Mouse (Mus musculus) kidney, adult 9 months (tissue): ENCODE results near the gene Pkp4.
"Not testable (repeated sequence)": the region's sequence is repeated elsewhere in the genome, so short reads cannot be mapped to it uniquely, and the experiment has no call there.

Experiments
- DNase-seq: peaks from one replicate; pipeline ENCODE4 v3.0.0; 2022

Pkp4 gene

DNA sequence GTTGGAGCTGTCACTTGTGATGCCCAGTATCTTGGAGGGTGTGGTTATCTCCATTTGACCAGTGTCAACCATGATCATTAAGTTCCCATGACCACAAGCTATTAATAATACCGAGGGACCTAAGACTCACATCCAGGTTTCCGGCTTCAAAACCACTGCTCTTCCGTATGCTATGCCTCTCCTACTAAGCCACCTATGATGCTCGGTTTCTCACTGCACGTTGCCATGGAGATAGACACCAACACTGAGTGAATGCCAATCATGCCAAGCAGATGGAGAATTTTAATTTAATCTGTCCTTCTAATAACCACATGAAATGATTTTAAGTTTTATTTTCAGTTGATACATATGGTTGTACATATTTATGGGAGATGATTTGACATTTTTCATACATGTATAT, 229.3 kb downstream of the Pkp4 start:
- no peak for DNase-seq

GRCm38 (mm10) chr2:59393177-59393576, 232.5 kb downstream of the Pkp4 start:
- no peak for DNase-seq

GRCm38 (mm10) chr2:59394651-59395050, 234.0 kb downstream of the Pkp4 start:
- no peak for DNase-seq

DNA sequence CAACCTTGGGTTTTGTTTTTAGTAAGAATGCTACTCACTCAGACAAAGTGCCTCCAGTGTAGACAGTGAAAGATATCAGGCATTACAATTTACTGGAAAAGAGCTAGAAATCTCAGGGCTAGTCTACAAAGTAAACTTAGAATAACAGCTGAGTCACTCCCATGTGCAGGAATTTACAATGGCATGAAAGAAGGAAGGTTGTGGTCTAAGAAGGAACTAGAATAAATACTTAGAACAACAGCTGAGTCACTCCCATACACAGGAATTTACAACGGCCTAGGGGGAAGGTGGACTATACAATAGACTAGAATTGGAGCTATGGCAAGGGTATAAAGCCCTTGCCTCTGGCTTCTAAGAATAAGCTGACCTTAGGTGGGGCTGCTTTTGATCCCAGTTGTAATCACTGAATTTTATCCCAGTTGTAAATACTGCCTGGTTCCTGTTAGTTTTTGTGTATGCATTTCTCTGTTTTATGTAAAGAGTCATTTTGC, 234.6 kb downstream of the Pkp4 start:
- DNase-seq: not testable (repeated sequence)

DNA sequence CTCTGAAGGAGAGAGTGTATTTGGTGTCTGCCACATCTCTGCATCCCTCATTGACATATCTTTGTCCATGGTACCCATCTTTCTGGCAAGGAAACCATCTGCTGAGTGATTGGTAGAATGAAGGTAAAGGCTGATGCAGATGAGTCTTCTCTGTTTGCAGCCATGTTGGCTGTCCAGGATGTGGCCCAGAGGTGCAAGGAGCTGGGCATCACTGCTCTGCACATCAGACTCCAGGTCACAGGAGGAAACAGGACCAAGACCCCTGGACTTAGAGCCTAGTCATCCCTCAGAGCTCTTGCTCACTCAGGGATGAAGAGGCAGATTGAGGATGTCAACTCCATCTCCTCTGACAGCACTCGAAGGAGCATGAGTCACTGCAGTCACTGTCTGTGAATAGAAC, 235.9 kb downstream of the Pkp4 start:
- DNase-seq: no peak

- no peak for DNase-seq
These were observed 236.9 kb downstream of the Pkp4 start for GRCm38 (mm10) chr2:59397531-59397930.

DNA sequence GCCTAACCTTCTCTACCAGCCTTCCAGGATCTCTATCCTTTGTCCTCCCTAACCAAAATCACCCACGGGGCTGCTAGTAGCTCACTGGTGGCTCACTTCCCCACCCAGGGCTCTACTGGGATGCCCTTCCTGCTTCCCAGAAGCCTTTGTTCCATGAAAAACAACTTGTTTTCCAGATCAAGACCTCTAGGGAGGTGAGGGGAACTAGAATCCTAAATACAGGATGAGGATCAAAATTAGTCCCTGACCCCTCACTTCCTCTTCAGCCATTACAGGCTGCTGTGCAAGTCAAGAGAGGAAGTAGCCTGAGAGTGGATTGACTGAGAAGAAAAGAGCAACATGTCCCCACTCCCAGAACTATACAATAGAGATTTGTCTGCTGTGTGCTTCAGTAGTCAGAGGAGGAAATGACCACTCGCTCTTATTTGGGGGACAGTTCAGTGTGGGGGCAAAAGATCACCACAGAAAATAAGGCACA, 240.3 kb downstream of the Pkp4 start:
- DNase-seq: peak; percentile 21

DNA sequence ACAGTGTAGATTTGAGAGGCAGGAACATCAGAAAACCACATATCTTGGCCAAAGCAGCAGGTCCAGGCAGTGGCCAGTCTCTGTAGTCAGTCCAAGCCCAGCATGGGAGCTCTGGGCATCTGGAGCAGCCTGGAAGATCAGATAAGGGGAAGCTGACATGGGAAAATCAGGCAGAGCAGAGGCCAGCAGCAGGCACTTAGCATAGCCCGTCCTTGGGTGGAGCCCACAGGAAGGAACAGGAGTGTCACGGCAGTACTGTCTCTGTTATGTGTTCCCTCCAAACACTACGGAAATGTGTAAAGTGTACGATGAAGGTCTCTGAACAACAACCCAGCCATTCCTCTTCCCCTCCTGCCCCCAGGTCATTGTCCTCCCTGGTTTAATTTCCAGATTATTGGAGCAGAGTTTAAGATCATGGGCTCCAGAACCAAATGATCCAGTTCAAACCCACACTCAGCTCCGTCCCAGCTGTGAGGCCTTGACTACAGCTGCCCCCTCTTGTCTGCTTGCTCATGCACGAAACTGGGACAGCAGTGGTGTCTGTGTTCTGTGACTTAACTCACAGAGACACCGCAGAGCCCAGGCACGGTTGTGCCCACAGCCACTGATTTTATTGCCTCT, 241.3 kb downstream of the Pkp4 start:
- DNase-seq: peak; percentile 59

DNA sequence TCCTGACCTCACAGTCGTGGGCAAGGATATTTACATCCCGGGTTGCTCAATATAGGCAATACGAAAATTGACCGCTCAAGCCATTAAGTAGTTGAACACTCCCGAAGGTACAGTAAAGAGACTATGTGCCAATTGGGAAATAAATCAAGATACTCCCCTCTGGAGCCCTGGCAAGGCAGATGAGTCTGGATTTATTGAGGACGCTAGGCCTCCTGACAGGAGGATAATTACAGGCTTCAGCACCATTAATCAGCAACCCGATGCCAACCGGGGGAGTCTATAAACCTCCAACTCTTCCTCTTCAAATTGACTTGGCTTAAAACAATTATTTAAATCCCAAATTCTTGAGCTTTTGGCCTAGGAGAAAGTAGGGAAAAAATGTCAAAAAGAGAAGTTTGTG, 243.4 kb downstream of the Pkp4 start:
- no peak for DNase-seq
